Mouse (Mus musculus) natural killer cell, adult 2 months (primary cell): Measurements from ENCODE around the gene Nkx6-1.

Source experiments
- DNase-seq, 2 experiments: peaks; one replicate each; pipeline ENCODE4 v3.0.0; 2022; ENCODE audit warnings: low spot score in 2 of 2

The Nkx6-1 gene

GRCm38 (mm10) chr5:101664945-101665615 lies at the start of gene Nkx6-1:
Gene Nkx6-1, minus strand, starts transcription at chr5:101664996.
- DNase-seq, result no peak

GRCm38 (mm10) chr5:101713064-101713613 lies 48.3 kb upstream of the Nkx6-1 start:
- no peak for DNase-seq

GRCm38 (mm10) chr5:101703374-101704260 lies 38.8 kb upstream of the Nkx6-1 start:
- DNase-seq, result no peak

- DNase-seq, result no peak
Observed at GRCm38 (mm10) chr5:101702636-101703035, 37.8 kb upstream of the Nkx6-1 start.

- DNase-seq, result no peak
Observed at GRCm38 (mm10) chr5:101700607-101701006, 35.8 kb upstream of the Nkx6-1 start.

GRCm38 (mm10) chr5:101688581-101688980 lies 23.8 kb upstream of the Nkx6-1 start:
- no peak for DNase-seq

GRCm38 (mm10) chr5:101683340-101683739 lies 18.5 kb upstream of the Nkx6-1 start:
- no peak for DNase-seq

GRCm38 (mm10) chr5:101680338-101680737 lies 15.5 kb upstream of the Nkx6-1 start:
- DNase-seq, result no peak

GRCm38 (mm10) chr5:101669381-101669780 lies 4.6 kb upstream of the Nkx6-1 start:
- no peak for DNase-seq

GRCm38 (mm10) chr5:101668475-101668874 lies 3.7 kb upstream of the Nkx6-1 start:
- DNase-seq, result no peak

GRCm38 (mm10) chr5:101668028-101668427 lies 3.2 kb upstream of the Nkx6-1 start:
- DNase-seq, result no peak

GRCm38 (mm10) chr5:101667263-101667990 lies 2.6 kb upstream of the Nkx6-1 start:
- DNase-seq, result no peak

GRCm38 (mm10) chr5:101666713-101667112 lies 1.9 kb upstream of the Nkx6-1 start:
- no peak for DNase-seq

GRCm38 (mm10) chr5:101666091-101666490 lies 1.3 kb upstream of the Nkx6-1 start:
- DNase-seq, result no peak

- DNase-seq, result no peak
Observed at GRCm38 (mm10) chr5:101664423-101664921, 324 bp downstream of the Nkx6-1 start.

- no peak for DNase-seq
Observed at GRCm38 (mm10) chr5:101663621-101664422, 974 bp downstream of the Nkx6-1 start.

- DNase-seq, result no peak
Observed at GRCm38 (mm10) chr5:101663176-101663575, 1.6 kb downstream of the Nkx6-1 start.

GRCm38 (mm10) chr5:101662485-101662884 lies 2.3 kb downstream of the Nkx6-1 start:
- DNase-seq, result no peak

- no peak for DNase-seq
Observed at GRCm38 (mm10) chr5:101661561-101662211, 3.1 kb downstream of the Nkx6-1 start.

GRCm38 (mm10) chr5:101660666-101661065 lies 4.1 kb downstream of the Nkx6-1 start:
- no peak for DNase-seq
